Mouse (Mus musculus) spleen, postnatal 0 days (tissue): ENCODE data around the gene 4930578C19Rik. TPM values are rescaled to one million over a fixed set of nuclear protein-coding genes. Genes with fewer than 3 reads are reported as not detected.

Experiments used
- polyA plus RNA-seq: library from polyadenylated mRNA; unstranded; fragments of >200 nt; fragmentation: Nextera tagmentation; extraction: Ambion mirVana; gene quantifications from 2 replicates; pipeline ENCODE4 v1.2.1, GENCODE M21; 2015

Gene 4930578C19Rik
- 0.31 and 0.41 TPM in 2 replicates for polyA plus RNA-seq

GRCm38 (mm10) chrX:18461198-18461601 lies at the start of gene 4930578C19Rik:
Gene 4930578C19Rik (minus strand): TSS chrX:18461397.

